Mouse (Mus musculus): Measurements from ENCODE around the gene Atp6v1g1.

- TF ChIP-seq MYC (IDR thresholded peaks at IDR 0.05; ENCODE audit: low read depth, low read length) = no peak
- no peak for TF ChIP-seq MEF2A (IDR thresholded peaks at IDR 0.05; ENCODE audit: borderline replicate concordance, low read depth, low read length)
- TF ChIP-seq MXI1 (IDR thresholded peaks at IDR 0.05; ENCODE audit: low read depth, low read length) = no peak
- TF ChIP-seq ZNF384 (IDR thresholded peaks at IDR 0.05; ENCODE audit: low read depth, low read length) = no peak
- TF ChIP-seq RCOR1 (conservative IDR thresholded peaks at IDR 0.05; ENCODE audit: low read depth, low read length) = no peak
- no peak for TF ChIP-seq MAFK (IDR thresholded peaks at IDR 0.05; ENCODE audit: insufficient replicate concordance, low read length)
- TF ChIP-seq CTCF (conservative IDR thresholded peaks at IDR 0.05 in 1 of 2, IDR thresholded peaks at IDR 0.05 in 1 of 2; ENCODE audit: low read depth in 2 of 2, low read length in 2 of 2) = no peak
- TF ChIP-seq IRF4 (IDR thresholded peaks at IDR 0.05; ENCODE audit: low read depth, low read length) = no peak
- no peak for TF ChIP-seq JUND (conservative IDR thresholded peaks at IDR 0.05; ENCODE audit: low read depth, low read length)
- TF ChIP-seq PAX5 (IDR thresholded peaks at IDR 0.05; ENCODE audit: low read length) = no peak
- no peak for TF ChIP-seq BHLHE40 (IDR thresholded peaks at IDR 0.05; ENCODE audit: low read depth, low read length)
- no peak for TF ChIP-seq GABPA (IDR thresholded peaks at IDR 0.05; ENCODE audit: insufficient replicate concordance, low read depth, low read length)
- no peak for TF ChIP-seq ZKSCAN1 (IDR thresholded peaks at IDR 0.05; ENCODE audit: borderline replicate concordance, low read depth, low read length)
Measured at GRCm38 (mm10) chr4:63514454-63514984, 30.1 kb upstream of the Atp6v1g1 start.

All from CH12.LX (cell line).